Mouse (Mus musculus): Measurements from ENCODE around the gene Ddx54.
A peak's percentile ranks its signal among the peaks of the same experiment; 100 is the strongest.

DNA sequence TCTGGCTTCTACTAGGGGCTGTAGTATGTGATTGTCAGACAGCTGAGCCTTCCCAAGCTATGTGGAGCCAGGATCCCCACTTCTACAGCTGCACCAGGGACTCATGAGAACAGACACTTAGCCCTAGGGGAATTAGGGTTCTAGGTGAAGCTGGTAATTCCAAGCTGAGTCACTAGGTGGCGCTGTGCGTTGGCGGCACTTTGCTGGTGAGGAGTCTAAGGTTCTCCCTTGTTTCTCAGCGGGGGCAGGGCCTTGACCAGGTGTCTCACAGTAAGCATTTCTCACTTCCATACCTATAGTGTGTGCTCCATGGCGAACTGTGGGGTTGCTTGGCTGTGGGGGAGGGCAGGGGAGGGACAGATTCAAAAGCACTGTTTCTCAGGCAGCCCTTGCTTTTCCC, 6.7 kb downstream of the Ddx54 start:
- peak; percentile 89 to 96 for TF ChIP-seq CTCF (conservative IDR thresholded peaks at IDR 0.05 in 1 of 2, IDR thresholded peaks at IDR 0.05 in 1 of 2; ENCODE audit: low read depth in 2 of 2, low read length in 2 of 2)
- no peak; the same call in 1 of the 2 replicates for TF ChIP-seq CHD2 (IDR thresholded peaks at IDR 0.05; ENCODE audit: low read length)
- TF ChIP-seq UBTF (IDR thresholded peaks at IDR 0.05; ENCODE audit: low read depth, low read length), result no peak
- no peak for TF ChIP-seq MAFK (IDR thresholded peaks at IDR 0.05; ENCODE audit: insufficient replicate concordance, low read length)
- TF ChIP-seq E2F4 (IDR thresholded peaks at IDR 0.05; ENCODE audit: insufficient replicate concordance, low read depth, low read length), result no peak; the same call in 1 of the 2 replicates
- no peak for TF ChIP-seq ZC3H11A (IDR thresholded peaks at IDR 0.05; ENCODE audit: low read depth, low read length)
- no peak for TF ChIP-seq POLR2A (IDR thresholded peaks at IDR 0.05; ENCODE audit: low read depth, low read length)
- no peak for TF ChIP-seq PAX5 (IDR thresholded peaks at IDR 0.05; ENCODE audit: low read length)

Measured in CH12.LX (cell line).